Comparison of ENCODE assay signal across 32 mouse cellular contexts in genomic region chr17:3487211-3487610, GRCm38 (mm10). TPM values are rescaled to one million over a fixed set of nuclear protein-coding genes. Genes with fewer than 3 reads are reported as not detected.
"Had no signal": no experiment of that assay in that cellular context is flagged by ENCODE, and none has a peak within 500 bp of the region (broad histone marks: within the 10 kb centered on the region; RNA-seq: fewer than 3 reads in every experiment).

No protein-coding gene starts in this region.

- H3K9me3 ChIP-seq: embryonic facial prominence, embryonic 10.5 days; embryonic facial prominence, embryonic 12.5 days; embryonic facial prominence, embryonic 13.5 days; embryonic facial prominence, embryonic 15.5 days; forebrain, embryonic 10.5 days; forebrain, embryonic 13.5 days; forebrain, embryonic 15.5 days had no signal

- H3K27ac ChIP-seq: embryonic facial prominence, embryonic 10.5 days; embryonic facial prominence, embryonic 12.5 days; embryonic facial prominence, embryonic 13.5 days; embryonic facial prominence, embryonic 15.5 days; forebrain, embryonic 10.5 days; forebrain, embryonic 13.5 days; gastrocnemius, adult 2 months; heart, adult 2 months had no signal

- H3K4me2 ChIP-seq: embryonic facial prominence, embryonic 12.5 days; embryonic facial prominence, embryonic 13.5 days; embryonic facial prominence, embryonic 15.5 days; forebrain, embryonic 13.5 days had no signal

- H3K4me1 ChIP-seq: embryonic facial prominence, embryonic 10.5 days; embryonic facial prominence, embryonic 12.5 days; embryonic facial prominence, embryonic 13.5 days; embryonic facial prominence, embryonic 15.5 days had no signal

- H3K27me3 ChIP-seq: embryonic facial prominence, embryonic 12.5 days; embryonic facial prominence, embryonic 13.5 days; embryonic facial prominence, embryonic 15.5 days; forebrain, embryonic 13.5 days; forebrain, embryonic 15.5 days had no signal

- H3K4me3 ChIP-seq: embryonic facial prominence, embryonic 10.5 days; embryonic facial prominence, embryonic 12.5 days; embryonic facial prominence, embryonic 13.5 days; embryonic facial prominence, embryonic 15.5 days; erythroblast, embryonic 14.5 days; forebrain, embryonic 10.5 days; forebrain, embryonic 13.5 days; forebrain, embryonic 15.5 days; gastrocnemius, adult 2 months; heart, adult 2 months had no signal

- H3K9ac ChIP-seq: embryonic facial prominence, embryonic 12.5 days; embryonic facial prominence, embryonic 13.5 days; embryonic facial prominence, embryonic 15.5 days; forebrain, embryonic 13.5 days; forebrain, embryonic 15.5 days had no signal

- H3K36me3 ChIP-seq: embryonic facial prominence, embryonic 10.5 days; forebrain, embryonic 10.5 days had no signal

- DNase-seq: cerebellum, adult 18-20 months; cerebellum, adult 2 months; cerebellum, adult 8-10 months; cerebellum, adult 9-10 months; cerebellum, adult 9-11 months; cerebellum, postnatal 10 days; cerebellum, postnatal 14 days; cerebellum, postnatal 25 days; cerebellum, postnatal 36 days; embryo, embryonic 11 days; gastrocnemius, adult 2 months; gastrocnemius, postnatal 10 days; gastrocnemius, postnatal 14 days; gastrocnemius, postnatal 25 days; gastrocnemius, postnatal 36 days; heart, adult 11 months; heart, adult 18-20 months; heart, adult 2 months had no signal

RNA-seq across cellular contexts. Expression of gene Cldn20, which starts 45.1 kb away (rescaled TPM):
- total RNA-seq: common myeloid progenitor, adult 5-6 weeks; gastrocnemius, adult 18-20 months; gastrocnemius, adult 2 months; gastrocnemius, adult 8-10 months; gastrocnemius, postnatal 14 days; gastrocnemius, postnatal 25 days; gastrocnemius, postnatal 36 days; granulocyte monocyte progenitor cell, adult 5-6 weeks; heart, adult 18-20 months; heart, adult 2 months had no signal
- polyA plus RNA-seq: embryonic facial prominence, embryonic 10.5 days; embryonic facial prominence, embryonic 11.5 days; erythroblast, embryonic 14.5 days; forebrain, embryonic 10.5 days; forebrain, embryonic 11.5 days had no signal
